Mouse (Mus musculus) lung, postnatal 0 days (tissue): ENCODE data around the gene Gm20479. TPM values are rescaled to one million over a fixed set of nuclear protein-coding genes. Genes with fewer than 3 reads are reported as not detected.

ENCODE experiments used
- ATAC-seq: fragments of 200-750 bp; cut with Nextera tagmentation; 2 replicates; pipeline ENCODE4 v1.8.0; 2017; ENCODE audit warnings: moderate library complexity
- DNase-seq: peaks from one replicate; pipeline ENCODE4 v3.0.0-alpha.2; 2016; ENCODE audit warnings: low spot score
- H3K27ac ChIP-seq: fragments of 300-500 bp; sonication (generic); 2 replicates; pipeline ENCODE4 v1.5.1; 2014; ENCODE audit warnings: antibody characterized with exemption, mild to moderate bottlenecking, low read length, mixed read lengths
- H3K27me3 ChIP-seq: fragments of 300-500 bp; sonication (generic); replicated peaks from 2 replicates; pipeline ENCODE4 v1.6.1; 2014; ENCODE audit warnings: low read length, mixed read lengths; ENCODE audit not compliant: insufficient read depth
- H3K36me3 ChIP-seq: fragments of 300-500 bp; sonication (generic); 2 replicates; pipeline ENCODE4 v1.6.1; 2014; ENCODE audit warnings: low read length, mixed read lengths; ENCODE audit not compliant: insufficient read depth
- H3K4me1 ChIP-seq: fragments of 300-500 bp; sonication (generic); 2 replicates; pipeline ENCODE4 v1.6.1; 2014; ENCODE audit warnings: antibody characterized with exemption, low read depth, low read length, mixed read lengths; ENCODE audit not compliant: insufficient read depth
- H3K4me2 ChIP-seq: fragments of 300-500 bp; sonication (generic); replicated peaks from 2 replicates; pipeline ENCODE4 v1.6.1; 2014; ENCODE audit warnings: low read depth, mild to moderate bottlenecking, low read length, moderate library complexity, mixed read lengths
- H3K4me3 ChIP-seq: fragments of 300-500 bp; sonication (generic); 2 replicates; pipeline ENCODE4 v1.5.1; 2014; ENCODE audit warnings: low read depth, low read length
- H3K9ac ChIP-seq: fragments of 300-500 bp; sonication (generic); replicated peaks from 2 replicates; pipeline ENCODE4 v1.6.1; 2014; ENCODE audit warnings: low read depth, mild to moderate bottlenecking
- H3K9me3 ChIP-seq: fragments of 300-500 bp; sonication (generic); 2 replicates; pipeline ENCODE4 v1.6.1; 2016; ENCODE audit warnings: low read length, mixed read lengths
- CTCF ChIP-seq: IDR thresholded peaks from 2 replicates; pipeline ENCODE4 v1.5.1; 2016; ENCODE audit warnings: antibody characterized with exemption, mild to moderate bottlenecking
- EP300 ChIP-seq: IDR thresholded peaks from 2 replicates; pipeline ENCODE4 v1.6.1; 2016; ENCODE audit warnings: antibody characterized with exemption, mild to moderate bottlenecking, control low read depth
- WGBS: fragments of 180-500 bp; shearing (Covaris S2); extraction: QIAGEN DNeasy Blood & Tissue Kit; methylation state at CpG from one replicate; pipeline ENCODE4 v1.1.7; 2014; 5-methylcytosine and 5-hydroxymethylcytosine counted together
- polyA plus RNA-seq: library from polyadenylated mRNA; unstranded; fragments of >200 nt; fragmentation: Nextera tagmentation; extraction: Ambion mirVana; gene quantifications from 2 replicates; pipeline ENCODE4 v1.2.1, GENCODE M21; 2015

Gene Gm20479
- polyA plus RNA-seq, 1 experiment from 2014 or later: not detected

GRCm38 (mm10) chr7:27384731-27385130 lies 27.5 kb upstream of the Gm20479 start:
- ATAC-seq: peak; percentile 63
- no peaks in the 10 kb centered on the region for H3K4me1 ChIP-seq
- 44% methylated on average over 4 of the region's 4 CpGs for WGBS
- H3K9me3 ChIP-seq: no peaks in the 10 kb centered on the region
- H3K4me3 ChIP-seq: no peak overlapping the region
- H3K36me3 ChIP-seq: no peaks in the 10 kb centered on the region
- TF ChIP-seq CTCF (peak; percentile 88), EP300 (no peak)
- no peaks in the 10 kb centered on the region for H3K27me3 ChIP-seq
- DNase-seq: peak; percentile 66
- H3K9ac ChIP-seq: no peak overlapping the region
- H3K27ac ChIP-seq: no peak overlapping the region
- H3K4me2 ChIP-seq: no peak overlapping the region

DNA sequence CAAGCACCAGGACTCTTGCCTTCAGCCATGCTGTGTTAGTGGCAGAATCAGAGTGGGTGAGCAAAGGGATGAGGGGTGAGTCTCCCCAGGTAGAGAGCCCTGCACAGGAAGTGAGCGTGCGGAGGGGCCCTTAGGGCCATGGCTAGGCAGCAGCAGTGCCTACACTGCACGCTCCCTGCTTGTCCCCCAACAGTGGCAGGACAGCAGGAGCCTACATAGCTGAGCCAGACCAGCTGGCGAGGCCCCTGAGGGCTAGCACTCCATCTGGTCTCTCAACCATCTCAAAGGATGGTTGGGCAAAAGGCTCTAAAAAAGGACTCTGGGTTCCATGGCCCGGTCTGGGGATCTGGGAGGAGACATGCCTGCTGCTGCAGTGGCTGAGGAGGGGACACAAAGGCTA lies 26.9 kb upstream of the Gm20479 start:
- no peak for TF ChIP-seq CTCF
- H3K9ac ChIP-seq: no peak overlapping the region
- H3K4me3 ChIP-seq: no peak overlapping the region
- WGBS: 76% methylated on average over 5 of the region's 5 CpGs
- ATAC-seq: no peak
- H3K27me3 ChIP-seq: no peaks in the 10 kb centered on the region
- H3K36me3 ChIP-seq: no peaks in the 10 kb centered on the region
- no peak for DNase-seq
- no peaks in the 10 kb centered on the region for H3K4me1 ChIP-seq
- H3K9me3 ChIP-seq: no peaks in the 10 kb centered on the region
- no peak overlapping the region for H3K27ac ChIP-seq
- H3K4me2 ChIP-seq: no peak overlapping the region

DNA sequence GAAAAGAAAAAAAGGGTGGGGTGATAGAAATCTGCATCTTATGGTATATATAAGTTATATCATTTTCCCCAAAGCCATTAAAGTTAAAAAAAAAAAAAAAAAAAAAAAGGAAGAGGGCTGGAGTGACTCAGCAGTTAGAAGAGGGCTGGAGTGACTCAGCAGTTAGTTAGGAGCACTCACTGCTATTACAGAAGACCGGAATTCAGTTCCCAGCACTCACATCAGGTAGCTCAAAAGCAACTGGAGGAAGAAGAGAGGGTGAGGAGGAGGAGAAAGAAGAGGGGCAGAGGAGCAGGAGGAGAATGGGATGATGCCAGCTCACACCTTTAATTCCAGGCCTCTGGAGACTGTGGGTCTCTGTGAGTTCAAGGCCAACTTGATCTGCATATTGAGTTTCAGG lies 26.0 kb upstream of the Gm20479 start:
- no peaks in the 10 kb centered on the region for H3K9me3 ChIP-seq
- no peaks in the 10 kb centered on the region for H3K27me3 ChIP-seq
- no peaks in the 10 kb centered on the region for H3K36me3 ChIP-seq
- H3K9ac ChIP-seq: no peak overlapping the region
- ATAC-seq (no peak), DNase-seq (no peak)
- TF ChIP-seq CTCF: no peak
- no peak for TF ChIP-seq EP300
- H3K4me3 ChIP-seq: no peak overlapping the region
- no peak overlapping the region for H3K27ac ChIP-seq
- H3K4me1 ChIP-seq: no peaks in the 10 kb centered on the region
- H3K4me2 ChIP-seq: no peak overlapping the region
- WGBS: 79% methylated on average over 1 of the region's 1 CpGs

DNA sequence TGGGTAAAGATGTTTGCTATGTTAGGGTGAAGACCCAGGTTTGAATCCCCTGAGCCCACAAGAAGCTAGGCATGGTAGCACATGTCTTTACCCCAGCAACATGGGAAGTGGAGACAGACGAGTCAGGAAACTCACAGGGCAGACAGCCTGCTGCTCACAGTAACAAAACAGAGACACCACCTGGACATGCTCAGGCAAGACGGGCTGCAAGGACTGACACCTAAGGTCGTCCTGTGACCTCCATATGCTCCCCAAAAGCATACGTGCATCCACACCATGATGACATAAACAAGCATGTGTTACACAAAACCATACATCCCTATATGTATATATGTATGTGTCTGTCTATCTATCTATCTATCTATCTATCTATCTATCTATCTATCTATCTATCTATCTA lies 24.3 kb upstream of the Gm20479 start:
- WGBS: 44% methylated on average over 4 of the region's 4 CpGs
- H3K4me3 ChIP-seq: no peak overlapping the region
- H3K4me2 ChIP-seq: no peak overlapping the region
- ATAC-seq (no peak), DNase-seq (no peak)
- no peak overlapping the region for H3K27ac ChIP-seq
- TF ChIP-seq EP300: no peak
- TF ChIP-seq CTCF: no peak
- no peaks in the 10 kb centered on the region for H3K9me3 ChIP-seq
- H3K4me1 ChIP-seq: no peaks in the 10 kb centered on the region
- H3K27me3 ChIP-seq: no peaks in the 10 kb centered on the region
- no peaks in the 10 kb centered on the region for H3K36me3 ChIP-seq
- no peak overlapping the region for H3K9ac ChIP-seq

DNA sequence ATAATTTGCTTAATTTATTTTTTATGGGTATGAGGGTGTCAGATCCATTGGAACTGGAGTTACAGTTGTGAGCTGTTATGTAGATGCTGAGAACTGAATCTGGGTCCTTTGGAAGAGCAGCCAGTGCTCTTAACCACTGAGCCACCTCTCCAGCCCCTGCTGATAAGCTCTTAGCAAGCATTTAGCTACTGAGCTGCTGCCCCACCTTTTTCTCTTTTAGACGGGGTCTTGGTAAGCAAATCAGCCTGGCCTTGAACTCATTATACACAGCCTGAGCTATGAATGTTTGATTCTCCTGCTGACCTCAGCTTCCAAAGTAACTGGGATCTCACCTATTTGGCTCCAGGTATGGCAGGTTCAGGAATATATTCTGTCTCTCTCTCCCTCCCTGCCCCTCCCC lies 23.8 kb upstream of the Gm20479 start:
- ATAC-seq (no peak), DNase-seq (no peak)
- 13% methylated on average over 1 of the region's 1 CpGs for WGBS
- TF ChIP-seq EP300 (no peak), CTCF (no peak)
- H3K36me3 ChIP-seq: no peaks in the 10 kb centered on the region
- H3K27ac ChIP-seq: no peak overlapping the region
- no peaks in the 10 kb centered on the region for H3K4me1 ChIP-seq
- no peak overlapping the region for H3K4me3 ChIP-seq
- H3K9ac ChIP-seq: no peak overlapping the region
- H3K9me3 ChIP-seq: no peaks in the 10 kb centered on the region
- H3K27me3 ChIP-seq: no peaks in the 10 kb centered on the region
- no peak overlapping the region for H3K4me2 ChIP-seq

DNA sequence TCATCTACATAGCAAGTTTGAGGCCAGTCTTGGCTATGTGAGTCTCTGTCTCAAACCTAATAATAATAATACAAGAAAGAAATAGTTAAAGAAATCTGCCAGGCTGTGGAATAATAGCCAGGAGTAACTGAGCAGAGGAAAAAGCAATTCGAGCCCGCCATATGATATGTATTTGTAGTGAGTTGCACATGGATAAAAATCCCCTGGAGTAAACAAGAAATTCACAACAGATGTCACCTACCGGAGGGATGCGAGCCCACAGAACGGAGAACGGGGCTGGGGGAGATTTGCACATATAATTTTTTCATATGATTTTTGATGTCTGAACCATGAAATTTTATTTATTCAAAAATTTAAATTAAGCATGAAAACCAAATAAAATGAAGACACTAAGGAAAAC lies 22.6 kb upstream of the Gm20479 start:
- no peak overlapping the region for H3K27ac ChIP-seq
- H3K4me2 ChIP-seq: no peak overlapping the region
- no peaks in the 10 kb centered on the region for H3K4me1 ChIP-seq
- WGBS: 85% methylated on average over 6 of the region's 6 CpGs
- TF ChIP-seq CTCF (no peak), EP300 (no peak)
- DNase-seq (no peak), ATAC-seq (no peak)
- no peaks in the 10 kb centered on the region for H3K9me3 ChIP-seq
- no peaks in the 10 kb centered on the region for H3K36me3 ChIP-seq
- H3K4me3 ChIP-seq: no peak overlapping the region
- no peak overlapping the region for H3K9ac ChIP-seq
- H3K27me3 ChIP-seq: 0 out of 2 replicates have a peak, but pooled peaks cover 3% of the 10 kb centered on the region

DNA sequence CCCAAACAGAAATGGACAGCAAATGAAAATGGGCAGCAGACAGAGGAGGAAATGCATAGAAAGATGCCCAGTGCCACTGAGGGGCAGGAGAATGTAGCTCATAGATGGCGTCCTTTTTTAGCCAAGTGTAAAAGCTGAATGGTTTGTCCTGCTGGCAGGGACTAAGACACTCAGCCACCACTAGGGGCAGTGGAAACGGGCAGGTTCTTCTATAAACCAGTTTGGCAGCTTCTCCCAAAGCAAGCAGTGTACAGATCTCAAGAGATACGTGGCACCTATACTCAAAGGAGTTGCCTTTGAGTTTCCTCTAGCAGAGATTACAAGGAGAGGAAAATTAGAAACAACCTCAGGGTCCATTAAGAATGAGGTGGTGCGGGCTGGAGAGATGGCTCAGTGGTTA lies 21.2 kb upstream of the Gm20479 start:
- peak; percentile 87 for ATAC-seq
- Histone ChIP-seq H3K27me3 (0 out of 2 replicates have a peak, but pooled peaks cover 10% of the 10 kb centered on the region), H3K36me3 (no peaks in the 10 kb centered on the region), H3K4me2 (no peak overlapping the region), H3K9ac (no peak overlapping the region), H3K4me3 (no peak overlapping the region), H3K27ac (no peak overlapping the region), H3K4me1 (no peaks in the 10 kb centered on the region), H3K9me3 (no peaks in the 10 kb centered on the region)
- WGBS: 15% methylated on average over 4 of the region's 4 CpGs
- TF ChIP-seq CTCF: peak; percentile 76
- no peak for TF ChIP-seq EP300
- DNase-seq: peak; percentile 87
